Mouse (Mus musculus) spleen, postnatal 4 days (tissue): ENCODE data around the gene Hivep3.

Experiments
- DNase-seq, 2 experiments: peaks; one replicate each; pipeline ENCODE4 v3.0.0; 2022; ENCODE audit warnings: low spot score in 2 of 2

Gene Hivep3

GRCm38 (mm10) chr4:120018426-120018825, 284.8 kb downstream of the Hivep3 start:
- no peak for DNase-seq

DNA sequence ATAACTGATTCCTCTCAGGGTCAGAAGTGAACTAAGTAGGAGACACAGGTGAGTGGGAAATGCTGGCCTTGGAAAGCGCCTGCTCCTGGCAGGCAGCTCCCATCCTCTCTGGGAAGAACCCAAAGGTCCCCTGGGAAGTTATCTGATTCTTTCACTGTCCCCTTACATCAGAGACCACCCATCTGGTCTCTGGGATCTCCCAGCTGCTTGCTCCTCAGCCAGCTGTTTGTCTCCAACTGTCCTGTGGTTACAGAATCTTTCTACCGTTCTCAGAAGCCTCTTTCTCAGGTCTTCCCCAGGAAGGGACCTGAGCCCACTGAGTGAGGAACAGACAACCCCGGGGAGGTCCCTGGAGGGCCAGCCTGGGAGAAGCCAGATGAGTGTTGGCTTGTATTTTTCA, 288.8 kb downstream of the Hivep3 start:
- no peak for DNase-seq

- DNase-seq: no peak
Measured at GRCm38 (mm10) chr4:120023221-120023840, 289.7 kb downstream of the Hivep3 start.

DNA sequence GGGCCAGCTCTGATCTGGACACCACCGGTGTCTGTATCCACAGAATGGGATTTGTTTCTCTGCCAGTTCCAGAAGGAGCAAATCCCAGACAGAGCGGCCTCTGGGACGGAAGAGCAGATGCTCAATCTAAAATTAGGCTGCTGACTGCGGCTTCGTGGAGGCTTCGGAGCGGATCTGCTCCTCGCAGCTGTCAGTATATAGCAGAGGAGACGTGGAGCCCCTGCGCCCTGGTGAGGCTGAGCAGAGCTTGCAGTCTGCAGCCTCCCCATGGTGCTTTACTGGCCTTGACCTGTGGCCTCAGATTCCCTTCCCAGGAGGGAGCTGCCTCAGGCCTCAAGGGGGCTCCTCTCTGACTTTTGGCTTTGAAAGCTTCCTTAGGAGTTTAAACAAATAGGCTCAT, 290.5 kb downstream of the Hivep3 start:
- DNase-seq: no peak

GRCm38 (mm10) chr4:120027671-120028070, 294.1 kb downstream of the Hivep3 start:
- no peak for DNase-seq

DNA sequence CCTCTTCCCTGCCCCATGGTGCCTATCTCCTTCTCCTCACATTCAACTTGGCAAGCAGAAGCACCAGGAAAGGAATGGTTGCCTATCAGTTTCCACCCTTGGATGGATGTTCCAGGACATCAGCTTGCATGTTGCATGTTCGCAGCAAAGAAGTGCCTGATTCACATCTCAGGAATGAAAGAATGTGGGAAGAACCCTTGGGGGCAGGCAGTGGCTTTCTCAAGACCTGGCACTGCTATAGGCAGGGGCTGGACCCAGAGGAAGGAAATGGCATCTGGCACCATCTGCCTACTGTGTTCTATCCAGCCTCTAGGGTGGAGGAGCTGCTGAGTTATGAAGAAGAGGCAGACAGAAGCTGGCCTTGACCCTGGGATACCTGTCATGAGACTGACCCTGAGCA, 296.4 kb downstream of the Hivep3 start:
- no peak for DNase-seq

- peak in 1 of 2 experiments; percentile 66 for DNase-seq
Measured at GRCm38 (mm10) chr4:120032320-120032983, 298.9 kb downstream of the Hivep3 start.

GRCm38 (mm10) chr4:120032984-120033355, 299.4 kb downstream of the Hivep3 start:
- peak in 1 of 2 experiments; percentile 66 for DNase-seq

DNA sequence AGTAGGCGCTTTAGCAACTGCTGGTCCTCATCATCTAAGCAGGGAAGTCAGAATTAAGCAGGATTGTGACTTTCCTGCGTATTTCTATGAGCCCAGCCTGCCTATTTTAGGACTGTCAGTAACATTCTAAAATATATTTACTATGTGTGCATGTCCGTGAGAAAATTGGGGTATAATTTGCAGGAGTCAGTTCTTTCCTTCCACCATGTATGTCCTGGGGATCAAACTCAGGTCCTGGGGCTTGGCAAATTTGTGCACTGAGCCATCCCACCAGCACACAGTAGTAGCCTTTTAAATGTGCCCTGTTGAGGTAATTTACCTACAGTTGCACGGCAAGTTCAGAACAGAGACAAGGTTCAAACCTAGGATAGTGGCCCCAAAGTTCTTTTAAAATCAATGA, 302.7 kb downstream of the Hivep3 start:
- no peak for DNase-seq

GRCm38 (mm10) chr4:120037007-120037406, 303.4 kb downstream of the Hivep3 start:
- no peak for DNase-seq

GRCm38 (mm10) chr4:120041520-120041919, 307.9 kb downstream of the Hivep3 start:
- DNase-seq: no peak

DNA sequence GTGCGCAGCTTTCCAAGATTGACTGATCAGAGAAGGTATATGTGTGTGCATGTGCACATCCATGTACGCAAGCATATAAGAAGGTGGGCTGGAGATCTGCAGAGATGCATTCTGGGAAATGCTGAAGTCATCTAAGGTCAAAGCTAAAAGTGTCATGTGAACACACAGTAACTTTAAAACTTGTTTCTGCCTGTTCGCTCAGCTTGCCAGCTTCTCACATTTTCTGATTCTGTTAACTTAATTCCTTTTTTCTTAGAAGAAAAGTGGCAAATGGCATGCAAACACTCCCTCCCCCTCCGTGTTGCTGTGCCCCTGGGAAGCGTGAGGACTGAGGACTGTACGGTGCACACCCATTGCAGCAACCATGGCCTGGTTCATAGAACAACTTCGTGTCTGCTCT, 308.9 kb downstream of the Hivep3 start:
- DNase-seq: no peak

- no peak for DNase-seq
Measured at GRCm38 (mm10) chr4:120044612-120045011, 311.0 kb downstream of the Hivep3 start.

DNA sequence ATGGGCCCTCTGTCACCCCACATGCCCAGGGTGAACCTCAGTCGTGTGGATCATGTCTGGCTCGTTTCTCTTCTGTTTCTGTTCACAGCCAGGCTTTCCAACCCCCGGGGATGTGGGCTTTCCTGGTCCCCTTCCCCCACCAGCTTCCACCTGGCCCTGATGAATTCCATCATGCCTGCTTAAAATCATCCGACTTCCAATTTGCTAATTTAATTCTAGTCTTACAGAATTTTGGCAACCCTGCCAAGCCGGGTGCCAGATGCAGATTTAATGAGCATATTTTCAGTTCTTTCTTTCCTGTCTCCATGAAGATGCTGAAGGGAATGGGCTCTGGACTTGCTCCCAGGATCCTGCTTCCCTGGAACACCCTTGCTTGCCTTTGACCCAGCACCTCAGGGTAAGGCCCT, 311.6 kb downstream of the Hivep3 start:
- no peak for DNase-seq

- DNase-seq: no peak
Measured at GRCm38 (mm10) chr4:120045871-120046270, 312.3 kb downstream of the Hivep3 start.

- no peak for DNase-seq
Measured at GRCm38 (mm10) chr4:120047060-120047459, 313.5 kb downstream of the Hivep3 start.

DNA sequence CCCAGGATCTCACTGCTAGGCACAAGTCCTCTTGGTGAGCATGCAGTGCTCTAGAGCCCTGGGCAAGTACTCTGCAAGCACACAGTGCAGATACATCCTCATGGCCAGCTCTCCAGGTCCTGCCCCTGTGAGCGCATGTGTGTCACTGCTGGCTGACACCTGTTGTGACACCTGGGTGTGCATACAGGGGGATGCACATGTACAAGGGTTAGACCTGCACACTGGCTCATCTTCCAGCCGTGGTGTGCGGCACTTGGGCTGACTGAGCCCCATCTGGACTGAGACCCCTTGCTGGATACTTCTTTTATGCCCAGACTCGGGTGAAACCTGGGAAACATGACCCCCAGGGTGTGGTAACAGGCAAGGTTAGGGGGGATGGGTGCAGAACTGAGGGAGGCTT, 314.7 kb downstream of the Hivep3 start:
- DNase-seq: no peak

DNA sequence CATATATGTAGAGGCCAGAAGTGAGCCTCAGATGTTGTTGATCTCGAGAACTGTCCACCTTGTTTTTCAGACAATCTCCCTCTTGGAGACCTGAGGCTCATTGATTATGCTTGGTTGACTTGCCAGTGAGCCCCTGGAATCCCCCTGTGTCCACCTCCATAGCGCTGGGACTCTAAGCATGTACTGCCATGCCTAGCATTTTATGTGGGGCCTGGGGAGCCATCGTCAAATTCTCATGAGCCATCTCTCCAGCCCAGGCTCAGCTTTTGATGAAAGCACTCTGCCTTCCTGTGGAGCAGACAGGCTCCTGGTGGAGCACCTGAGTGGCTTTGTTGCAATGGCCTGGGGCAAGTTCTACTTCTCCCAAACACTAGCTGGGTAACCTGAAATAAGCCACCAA, 316.3 kb downstream of the Hivep3 start:
- DNase-seq: no peak

DNA sequence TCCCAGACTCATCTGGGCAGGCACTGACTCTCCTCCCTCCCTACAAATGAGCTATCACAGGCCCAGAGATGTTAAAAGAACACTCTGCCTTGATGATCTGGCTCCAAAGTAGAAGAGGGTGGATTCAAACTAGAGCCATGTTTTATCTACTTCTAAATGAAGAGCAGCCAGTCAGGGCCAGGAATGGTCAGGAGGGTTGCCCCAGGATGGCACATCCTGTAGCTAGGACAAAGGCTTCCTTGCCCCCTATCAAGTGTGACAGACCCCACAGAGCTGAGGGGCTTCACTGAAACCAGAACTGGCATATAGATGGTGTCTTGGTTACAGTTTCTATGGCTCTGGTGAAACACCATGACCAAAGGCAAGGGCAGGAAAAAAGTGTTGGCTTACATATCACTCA, 318.9 kb downstream of the Hivep3 start:
- DNase-seq: no peak

GRCm38 (mm10) chr4:120053026-120054005, 319.7 kb downstream of the Hivep3 start:
- no peak for DNase-seq

- DNase-seq: peak; percentile 64 to 74
Measured at GRCm38 (mm10) chr4:120054145-120054544, 320.6 kb downstream of the Hivep3 start.

DNA sequence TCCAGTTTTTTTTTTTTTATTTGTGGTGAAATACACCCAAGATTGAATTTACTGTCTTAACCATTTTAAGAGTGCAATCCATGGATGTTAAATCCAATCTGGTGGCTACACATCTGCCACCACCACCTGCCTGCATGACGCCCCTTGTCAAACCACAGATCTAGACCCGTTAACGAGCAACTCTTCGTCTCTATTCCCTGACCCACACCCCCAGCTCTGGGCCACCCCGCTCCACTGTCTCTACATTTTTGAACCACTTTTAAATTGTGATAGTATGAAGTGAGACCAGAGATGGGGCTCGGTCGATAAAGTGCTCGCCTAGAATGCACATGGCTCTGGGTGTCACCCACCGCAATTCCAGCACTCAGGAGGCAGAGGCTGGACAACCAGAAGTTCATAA, 322.9 kb downstream of the Hivep3 start:
- DNase-seq: no peak

GRCm38 (mm10) chr4:120057529-120057928, 323.9 kb downstream of the Hivep3 start:
- DNase-seq: no peak
